Mouse (Mus musculus) heart, embryonic 13.5 days (tissue): ENCODE data around the gene Rbp2. TPM values are rescaled to one million over a fixed set of nuclear protein-coding genes. Genes with fewer than 3 reads are reported as not detected.

Experiments
- ATAC-seq: fragments of 200-750 bp; cut with Nextera tagmentation; 2 replicates; pipeline ENCODE4 v1.8.0; 2017; ENCODE audit warnings: moderate TSS enrichment; ENCODE audit not compliant: insufficient number of reproducible peaks, low FRiP score, low TSS enrichment; ENCODE audit errors: extremely low read depth
- H3K27ac ChIP-seq: fragments of 300-500 bp; sonication (generic); replicated peaks from 2 replicates; pipeline ENCODE4 v1.5.1; 2015; ENCODE audit warnings: moderate library complexity, mild to moderate bottlenecking, inconsistent platforms
- H3K27me3 ChIP-seq: fragments of 300-500 bp; sonication (generic); replicated peaks from 2 replicates; pipeline ENCODE4 v1.6.1; 2015; ENCODE audit warnings: mild to moderate bottlenecking, inconsistent platforms
- H3K36me3 ChIP-seq: fragments of 300-500 bp; sonication (generic); 2 replicates; pipeline ENCODE4 v1.6.1; 2015; ENCODE audit warnings: mild to moderate bottlenecking, inconsistent platforms
- H3K4me1 ChIP-seq: fragments of 300-500 bp; sonication (generic); 2 replicates; pipeline ENCODE4 v1.6.1; 2015; ENCODE audit warnings: inconsistent platforms
- H3K4me2 ChIP-seq: fragments of 300-500 bp; sonication (generic); 2 replicates; pipeline ENCODE4 v1.6.1; 2015; ENCODE audit warnings: inconsistent platforms, mild to moderate bottlenecking, moderate library complexity
- H3K4me3 ChIP-seq: fragments of 300-500 bp; sonication (generic); 2 replicates; pipeline ENCODE4 v1.5.1; 2015; ENCODE audit warnings: moderate library complexity, mild to moderate bottlenecking, inconsistent platforms
- H3K9ac ChIP-seq: fragments of 300-500 bp; sonication (generic); 2 replicates; pipeline ENCODE4 v1.6.1; 2015; ENCODE audit warnings: inconsistent platforms, mild to moderate bottlenecking, moderate library complexity
- H3K9me3 ChIP-seq: fragments of 300-500 bp; sonication (generic); 2 replicates; pipeline ENCODE4 v1.6.1; 2016; ENCODE audit warnings: inconsistent platforms
- WGBS: fragments of 180-500 bp; shearing (Covaris S2); methylation state at CpG from one replicate; pipeline ENCODE4 v1.1.7; 2015; ENCODE audit warnings: mixed read lengths; 5-methylcytosine and 5-hydroxymethylcytosine counted together
- polyA plus RNA-seq: library from polyadenylated mRNA; unstranded; fragments of >200 nt; fragmentation: Nextera tagmentation; extraction: Ambion mirVana; gene quantifications from 2 replicates; pipeline ENCODE4 v1.2.1, GENCODE M21; 2015

Gene Rbp2
- polyA plus RNA-seq, 1 experiment from 2014 or later, result not detected

- H3K4me2 ChIP-seq, result no peak overlapping the region
- ATAC-seq, result no peak
- no peak overlapping the region for H3K4me3 ChIP-seq
- H3K27ac ChIP-seq, result no peak overlapping the region
- H3K4me1 ChIP-seq, result no peaks in the 10 kb centered on the region
- H3K9ac ChIP-seq, result no peak overlapping the region
- 67% methylated on average over 7 of the region's 7 CpGs for WGBS
- no peaks in the 10 kb centered on the region for H3K27me3 ChIP-seq
- H3K9me3 ChIP-seq, result no peaks in the 10 kb centered on the region
- H3K36me3 ChIP-seq, result no peaks in the 10 kb centered on the region
These were observed 39.0 kb downstream of the Rbp2 start for GRCm38 (mm10) chr9:98524786-98525542.

- H3K27ac ChIP-seq, result no peak overlapping the region
- no peaks in the 10 kb centered on the region for H3K36me3 ChIP-seq
- H3K9me3 ChIP-seq, result no peaks in the 10 kb centered on the region
- H3K9ac ChIP-seq, result no peak overlapping the region
- no peaks in the 10 kb centered on the region for H3K4me1 ChIP-seq
- H3K4me3 ChIP-seq, result no peak overlapping the region
- H3K4me2 ChIP-seq, result no peak overlapping the region
- no peak for ATAC-seq
- WGBS, result 65% methylated on average over 7 of the region's 7 CpGs
- no peaks in the 10 kb centered on the region for H3K27me3 ChIP-seq
These were observed 39.6 kb downstream of the Rbp2 start for GRCm38 (mm10) chr9:98525543-98525924.

DNA sequence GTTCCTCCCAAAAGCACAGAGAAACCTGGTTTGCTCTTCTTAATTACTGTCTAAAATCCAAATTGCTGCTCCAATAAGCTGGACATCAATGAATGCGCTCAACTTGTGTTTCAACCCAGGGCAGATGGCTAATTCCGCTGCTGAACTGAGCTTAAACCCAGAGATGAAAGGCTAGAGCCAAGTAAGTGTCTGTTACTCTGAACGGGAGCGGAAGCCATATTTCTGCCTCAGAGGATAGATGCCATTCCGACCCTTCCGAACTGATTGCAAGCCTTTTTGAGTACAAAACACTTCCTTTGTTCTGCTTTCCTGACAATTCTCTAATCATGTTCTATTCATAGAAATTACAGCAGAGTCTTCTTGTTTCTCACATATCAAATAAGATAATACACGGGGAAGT is 41.3 kb downstream of the Rbp2 start:
- H3K4me3 ChIP-seq, result no peak overlapping the region
- no peaks in the 10 kb centered on the region for H3K9me3 ChIP-seq
- H3K9ac ChIP-seq, result no peak overlapping the region
- no peak for ATAC-seq
- H3K4me1 ChIP-seq, result no peaks in the 10 kb centered on the region
- 0 out of 2 replicates have a peak overlapping the region, but pooled peaks have one; percentile 24 for H3K27ac ChIP-seq
- no peak overlapping the region for H3K4me2 ChIP-seq
- no peaks in the 10 kb centered on the region for H3K27me3 ChIP-seq
- 66% methylated on average over 7 of the region's 7 CpGs for WGBS
- H3K36me3 ChIP-seq, result no peaks in the 10 kb centered on the region

- WGBS, result 56% methylated on average over 4 of the region's 4 CpGs
- H3K9me3 ChIP-seq, result no peaks in the 10 kb centered on the region
- no peak overlapping the region for H3K4me3 ChIP-seq
- H3K4me1 ChIP-seq, result no peaks in the 10 kb centered on the region
- no peak overlapping the region for H3K4me2 ChIP-seq
- ATAC-seq, result no peak
- H3K36me3 ChIP-seq, result no peaks in the 10 kb centered on the region
- no peak overlapping the region for H3K9ac ChIP-seq
- H3K27ac ChIP-seq, result no peak overlapping the region
- H3K27me3 ChIP-seq, result no peaks in the 10 kb centered on the region
These were observed 43.9 kb downstream of the Rbp2 start for GRCm38 (mm10) chr9:98529776-98530175.

DNA sequence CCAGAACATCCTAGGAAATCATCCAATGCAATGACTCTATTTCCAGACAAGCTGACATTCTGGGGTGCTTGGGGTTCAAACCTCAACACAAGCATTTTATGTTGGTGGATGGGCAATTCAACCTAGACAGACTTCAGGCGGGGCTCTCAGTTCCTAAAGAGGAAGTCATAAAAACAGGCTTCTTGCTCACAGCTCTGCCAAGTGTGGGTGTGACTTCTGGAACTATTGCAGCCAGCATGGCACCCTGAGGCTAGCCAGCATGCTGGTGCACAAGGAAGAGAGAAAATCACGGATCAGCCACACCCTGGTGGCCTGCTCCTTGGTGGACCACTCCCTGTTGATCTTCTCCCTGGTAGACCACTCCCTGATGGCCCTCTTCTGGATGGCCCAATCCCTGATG is 45.1 kb downstream of the Rbp2 start:
- WGBS, result 50% methylated on average over 2 of the region's 2 CpGs

DNA sequence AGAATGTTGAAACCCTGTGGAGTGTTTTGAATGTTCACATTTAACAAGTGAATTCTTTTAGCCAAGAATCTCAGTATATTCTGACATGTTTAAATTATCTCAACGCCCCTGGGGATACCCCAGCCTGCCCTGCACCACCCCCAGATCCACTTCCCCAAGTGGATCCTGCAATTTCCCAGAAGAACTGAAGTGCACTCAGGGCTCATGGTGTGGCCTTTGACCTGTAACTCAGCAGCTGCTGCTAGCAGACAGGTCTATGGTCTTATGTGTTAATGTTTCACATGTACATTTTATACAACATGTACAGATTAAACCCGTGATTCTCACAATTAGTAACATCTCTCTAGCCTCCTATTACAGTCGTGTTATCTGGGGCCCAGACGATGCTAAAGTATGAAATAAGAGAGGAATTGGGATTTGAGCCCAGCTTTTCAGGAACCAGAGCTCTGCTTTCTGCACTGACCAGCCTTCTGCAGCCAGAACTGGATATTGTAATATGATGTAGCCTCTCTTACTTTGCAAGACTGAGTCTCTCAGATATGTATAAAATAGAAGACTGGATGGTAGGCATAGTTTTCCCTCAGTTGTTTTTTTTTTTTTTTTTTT is 48.9 kb downstream of the Rbp2 start:
- Histone ChIP-seq H3K36me3 (no peaks in the 10 kb centered on the region), H3K9ac (no peak overlapping the region), H3K4me3 (no peak overlapping the region), H3K4me2 (no peak overlapping the region), H3K9me3 (no peaks in the 10 kb centered on the region), H3K27ac (no peak overlapping the region), H3K27me3 (peaks cover 5% of the 10 kb centered on the region), H3K4me1 (peaks cover 8% of the 10 kb centered on the region; the same call in 1 of the 2 replicates)
- WGBS, result 51% methylated on average over 4 of the region's 4 CpGs
- ATAC-seq, result no peak

More for the DNA sequence above, 45.1 kb downstream of the Rbp2 start:
- Histone ChIP-seq H3K4me1 (no peaks in the 10 kb centered on the region), H3K9me3 (no peaks in the 10 kb centered on the region), H3K4me3 (no peak overlapping the region), H3K27ac (no peak overlapping the region), H3K4me2 (no peak overlapping the region), H3K36me3 (no peaks in the 10 kb centered on the region), H3K9ac (no peak overlapping the region), H3K27me3 (no peaks in the 10 kb centered on the region)
- no peak for ATAC-seq

DNA sequence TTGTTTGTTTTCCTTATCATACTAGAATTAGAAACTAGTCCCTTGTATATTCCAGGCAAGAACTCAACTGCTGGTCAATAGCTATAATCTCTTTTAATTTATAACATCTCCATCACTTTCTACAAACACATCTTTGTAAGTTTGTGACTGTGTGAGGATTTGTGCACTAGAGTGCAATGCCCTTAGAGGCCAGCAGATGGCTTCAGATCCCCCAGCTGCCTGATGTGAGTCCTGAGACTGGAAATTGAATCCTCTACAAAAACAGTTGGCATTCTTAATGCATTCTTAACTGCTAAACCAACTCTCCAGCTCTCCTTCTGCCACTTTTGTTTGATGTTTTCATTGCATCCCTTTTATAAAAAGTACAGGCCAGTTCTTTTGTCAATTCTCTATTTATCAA is 49.8 kb downstream of the Rbp2 start:
- no peak overlapping the region for H3K4me2 ChIP-seq
- H3K9me3 ChIP-seq, result no peaks in the 10 kb centered on the region
- H3K27ac ChIP-seq, result no peak overlapping the region
- peaks cover 9% of the 10 kb centered on the region for H3K27me3 ChIP-seq
- H3K4me3 ChIP-seq, result no peak overlapping the region
- no peak overlapping the region for H3K9ac ChIP-seq
- no peak for ATAC-seq
- H3K36me3 ChIP-seq, result no peaks in the 10 kb centered on the region
- peaks cover 8% of the 10 kb centered on the region; the same call in 1 of the 2 replicates for H3K4me1 ChIP-seq

GRCm38 (mm10) chr9:98538017-98538712 is 52.2 kb downstream of the Rbp2 start:
- Histone ChIP-seq H3K27me3 (peaks cover 9% of the 10 kb centered on the region), H3K4me3 (peak overlapping the region; percentile 14; the same call in 1 of the 2 replicates), H3K4me1 (peaks cover 8% of the 10 kb centered on the region; the same call in 1 of the 2 replicates), H3K36me3 (no peaks in the 10 kb centered on the region), H3K27ac (no peak overlapping the region), H3K9ac (peak overlapping the region; percentile 65), H3K4me2 (peak overlapping the region; percentile 58), H3K9me3 (no peaks in the 10 kb centered on the region)
- 38% methylated on average over 13 of the region's 13 CpGs for WGBS
- ATAC-seq, result no peak; the same call in 1 of the 2 replicates

DNA sequence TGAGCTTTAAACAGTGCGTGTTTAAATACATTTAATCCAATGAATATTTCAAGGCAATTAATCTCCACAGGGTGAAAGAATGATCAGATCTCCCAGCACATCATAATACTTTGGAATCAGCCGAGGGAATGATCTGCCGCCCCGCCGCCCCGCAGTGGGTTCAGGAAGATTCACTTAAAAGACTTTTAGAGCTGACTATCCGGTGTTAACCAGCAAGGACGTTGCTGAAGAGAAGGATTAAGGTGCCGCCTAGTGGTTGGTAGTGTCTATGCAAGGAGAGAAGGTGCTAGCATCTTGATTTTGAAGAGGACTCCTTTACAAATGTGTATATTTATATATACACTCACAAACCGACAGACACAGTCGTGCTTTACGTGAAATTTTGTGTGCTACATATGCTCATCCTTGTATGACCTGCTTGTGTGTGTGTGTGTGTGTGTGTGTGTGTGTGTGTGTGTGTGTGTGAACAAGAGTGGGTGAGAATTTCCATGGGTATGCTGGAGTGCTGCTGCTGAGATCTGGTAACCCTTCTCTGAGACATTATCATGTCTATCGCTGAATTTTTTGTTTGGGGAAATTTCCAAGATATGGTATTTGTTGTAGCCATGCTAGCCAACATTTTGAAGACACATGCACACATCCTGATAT is 52.9 kb downstream of the Rbp2 start:
- Histone ChIP-seq H3K4me2 (peak overlapping the region; percentile 58), H3K9me3 (no peaks in the 10 kb centered on the region), H3K4me1 (peaks cover 8% of the 10 kb centered on the region; the same call in 1 of the 2 replicates), H3K9ac (peak overlapping the region; percentile 65), H3K27ac (no peak overlapping the region), H3K4me3 (peak overlapping the region; percentile 14; the same call in 1 of the 2 replicates), H3K27me3 (peaks cover 9% of the 10 kb centered on the region), H3K36me3 (no peaks in the 10 kb centered on the region)
- no peak for ATAC-seq
- 6% methylated on average over 13 of the region's 13 CpGs for WGBS

DNA sequence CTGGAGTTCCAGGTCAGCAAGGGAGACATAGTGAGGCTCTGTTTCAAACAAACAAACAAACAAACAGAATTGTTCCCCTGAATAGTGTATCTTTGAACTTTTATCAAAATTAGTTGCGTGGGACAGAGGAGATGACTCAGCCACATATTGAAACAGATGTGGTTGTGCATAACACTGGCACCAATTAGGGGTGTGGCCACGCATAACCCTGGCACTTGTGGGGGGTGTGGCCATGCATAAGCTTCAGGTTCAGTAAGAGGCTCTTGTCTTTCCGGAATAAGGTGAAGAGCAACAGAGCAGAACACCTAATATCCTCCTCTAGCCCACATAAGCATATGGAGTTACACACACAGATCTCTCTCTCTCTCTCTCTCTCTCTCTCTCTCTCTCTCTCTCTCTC is 58.1 kb downstream of the Rbp2 start:
- H3K27me3 ChIP-seq, result peaks cover 9% of the 10 kb centered on the region
- no peaks in the 10 kb centered on the region for H3K9me3 ChIP-seq
- no peaks in the 10 kb centered on the region for H3K36me3 ChIP-seq
- no peak overlapping the region for H3K27ac ChIP-seq
- no peaks in the 10 kb centered on the region for H3K4me1 ChIP-seq
- no peak overlapping the region for H3K4me2 ChIP-seq
- no peak overlapping the region for H3K4me3 ChIP-seq
- no peak for ATAC-seq
- WGBS, result 72% methylated on average over 3 of the region's 3 CpGs
- no peak overlapping the region for H3K9ac ChIP-seq
